Mouse (Mus musculus) mouse embryonic stem cell (cell line): Measurements from ENCODE around the gene Pamr1.

Experiments used
- in situ Hi-C, 2 experiments: fragments of 300-500 bp; cut with MboI; formaldehyde crosslinking; loops; 1 replicate in 1 of 2; 3 replicates in 1 of 2; pipeline ENCODE4 v1.14.3; 2019 to 2020; ENCODE audit warnings: low sequenced_read_pairs in 2 of 2, low pct_unique_long_range_greater_than_20kb in 1 of 2, mixed read lengths in 1 of 2; ENCODE audit not compliant: unreplicated experiment in 1 of 2

Pamr1 gene

DNA sequence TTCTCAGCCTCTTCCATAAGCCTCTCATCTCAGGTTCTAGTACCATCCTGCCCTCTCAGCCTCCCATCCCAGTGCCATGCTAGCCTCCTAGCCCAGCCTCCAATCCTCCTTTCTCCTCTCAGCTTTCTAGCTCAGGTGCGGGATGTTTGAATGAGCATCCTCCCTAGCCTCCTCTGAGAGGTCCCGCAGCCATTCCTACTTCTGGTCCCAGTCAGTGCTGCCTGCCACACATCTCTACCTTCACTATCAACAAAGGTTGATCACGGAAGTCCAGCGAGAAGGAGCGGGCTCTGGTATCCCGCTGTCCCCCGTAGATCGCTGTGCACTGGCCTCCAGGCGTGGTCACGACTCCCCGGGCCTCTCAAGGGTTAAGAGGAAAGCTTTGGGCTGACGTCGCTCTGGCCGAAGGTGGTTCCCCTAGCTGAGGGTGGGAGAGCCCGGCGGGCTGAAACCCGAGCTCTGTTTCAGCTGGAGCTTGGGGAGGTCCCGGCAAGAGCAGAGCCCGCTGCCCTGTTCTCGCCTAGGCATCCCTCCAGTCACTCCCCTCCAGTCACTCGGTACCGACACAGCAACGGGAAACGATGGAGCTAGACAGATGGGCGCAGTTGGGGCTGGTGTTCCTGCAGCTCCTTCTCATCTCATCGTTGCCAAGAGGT, at the start of gene Pamr1:
TSS of gene Pamr1 (plus strand) at position 402 of the 656 bp plus-strand sequence.
- in situ Hi-C loops = no loop called here

DNA sequence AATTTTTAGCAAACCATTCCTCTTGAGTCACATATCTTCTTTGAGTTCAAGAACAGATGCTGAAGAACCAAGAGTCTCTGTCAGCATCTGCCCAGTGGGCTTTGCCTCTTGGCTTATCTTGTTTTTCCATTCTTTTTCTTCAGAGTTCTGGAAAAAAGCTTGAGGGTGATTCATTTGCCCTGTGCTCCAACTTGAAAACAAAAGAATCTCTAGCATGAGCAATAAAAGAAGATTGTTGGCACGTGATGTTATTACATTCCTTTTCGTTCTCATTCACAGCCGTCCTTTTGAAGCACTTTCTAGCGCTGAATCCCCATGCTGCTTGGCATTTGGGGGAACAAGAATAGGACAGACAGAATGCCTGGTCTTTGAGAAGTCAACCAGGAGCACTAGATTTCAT, 42.2 kb upstream of the Pamr1 start:
- in situ Hi-C loops = no loop called here

DNA sequence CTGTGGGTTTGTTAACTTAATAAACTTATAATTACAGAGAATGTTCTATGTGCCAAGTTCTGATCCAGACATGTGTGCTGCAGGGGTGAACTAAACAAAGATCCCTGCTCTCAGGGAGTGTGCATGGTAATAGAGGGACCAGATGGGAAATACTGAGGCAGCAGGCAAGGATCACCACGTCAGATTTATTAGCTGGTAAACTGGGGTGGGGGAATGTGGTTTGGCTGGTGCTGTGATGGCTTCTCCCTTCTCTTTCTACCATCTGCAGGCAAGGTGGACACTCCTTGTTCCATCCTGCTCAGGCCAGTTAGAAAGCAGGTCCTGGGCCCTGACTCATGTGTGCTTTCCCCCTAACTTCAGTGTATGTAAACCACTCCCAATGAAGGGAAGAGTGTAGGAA, 41.7 kb upstream of the Pamr1 start:
- in situ Hi-C loops = no loop called here

DNA sequence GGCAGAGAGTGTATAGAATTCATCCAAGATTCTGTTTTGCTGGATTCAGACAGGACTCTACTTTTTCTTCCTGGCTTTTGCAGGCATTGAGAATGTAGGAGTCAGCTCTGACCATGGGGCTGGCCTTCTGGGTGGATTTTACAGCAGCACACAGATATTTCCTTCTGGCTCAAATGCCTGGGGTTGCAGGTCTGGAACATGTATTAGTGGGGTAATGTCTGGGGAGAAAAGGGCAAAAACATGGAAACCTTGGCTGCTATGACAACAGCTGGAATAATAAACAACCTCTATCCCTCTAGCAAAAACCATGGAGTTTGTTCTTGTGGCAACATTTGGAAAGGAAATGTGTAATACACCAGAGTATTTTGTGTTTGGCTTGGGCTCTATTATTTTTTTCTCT, 29.9 kb upstream of the Pamr1 start:
- in situ Hi-C loops = no loop called here

DNA sequence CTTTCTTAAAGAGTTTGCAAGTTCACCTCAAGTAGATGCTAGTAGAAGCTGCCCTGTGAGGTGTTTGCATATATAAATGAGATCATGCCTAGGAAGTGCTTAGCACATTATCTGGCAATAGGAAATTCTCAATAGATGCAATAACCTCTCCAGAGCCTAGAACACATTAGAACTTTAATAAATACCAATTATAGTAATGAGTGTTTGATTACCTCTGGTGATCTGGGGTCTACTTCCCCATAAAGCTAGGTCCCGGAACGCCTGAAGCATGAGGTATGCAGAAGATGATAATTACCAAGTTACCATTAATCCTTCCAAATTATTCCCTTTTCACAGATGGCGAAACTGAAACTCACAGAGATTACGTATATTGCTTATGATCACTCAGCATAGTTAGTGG, 22.2 kb upstream of the Pamr1 start:
- in situ Hi-C loops = no loop called here

DNA sequence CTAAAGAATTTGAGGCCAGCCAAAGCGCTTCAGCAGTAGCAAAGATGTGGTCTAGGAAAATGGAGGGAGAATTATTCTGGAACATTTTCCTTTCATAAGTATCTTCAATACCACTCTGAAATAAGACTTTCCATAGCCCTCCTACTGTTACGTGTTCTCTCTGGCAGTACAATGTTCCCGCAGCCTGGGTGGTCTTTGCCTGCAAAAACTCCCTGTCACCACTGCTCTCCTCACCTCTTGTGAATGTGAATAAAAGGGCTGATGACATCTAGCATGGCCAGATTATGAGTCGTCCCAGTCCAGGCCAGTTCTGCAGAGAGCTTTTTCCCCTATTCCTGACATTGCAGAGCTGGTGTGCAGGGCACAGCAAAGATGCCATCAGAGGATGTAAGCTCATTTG, 16.4 kb upstream of the Pamr1 start:
- in situ Hi-C loops = no loop called here

DNA sequence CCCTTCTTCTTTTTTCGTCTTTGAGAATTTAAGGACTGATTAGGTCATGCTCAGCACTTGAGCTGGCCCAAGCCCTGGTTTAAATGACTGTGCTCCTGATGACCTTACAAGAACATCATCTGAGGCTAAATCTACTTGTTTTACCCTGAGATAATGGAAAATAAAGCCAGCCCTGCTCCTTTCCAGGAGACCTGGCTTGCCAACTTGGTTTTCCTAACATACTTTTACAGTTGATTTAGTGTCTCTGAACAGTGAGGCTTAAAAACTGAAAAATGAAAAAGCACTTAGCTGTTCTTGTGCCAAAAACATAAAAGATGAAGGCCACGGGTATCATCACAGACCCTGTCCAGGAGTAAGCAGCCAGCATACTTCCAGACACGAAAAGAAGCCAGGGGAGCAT, 13.0 kb upstream of the Pamr1 start:
- in situ Hi-C loops = no loop called here

DNA sequence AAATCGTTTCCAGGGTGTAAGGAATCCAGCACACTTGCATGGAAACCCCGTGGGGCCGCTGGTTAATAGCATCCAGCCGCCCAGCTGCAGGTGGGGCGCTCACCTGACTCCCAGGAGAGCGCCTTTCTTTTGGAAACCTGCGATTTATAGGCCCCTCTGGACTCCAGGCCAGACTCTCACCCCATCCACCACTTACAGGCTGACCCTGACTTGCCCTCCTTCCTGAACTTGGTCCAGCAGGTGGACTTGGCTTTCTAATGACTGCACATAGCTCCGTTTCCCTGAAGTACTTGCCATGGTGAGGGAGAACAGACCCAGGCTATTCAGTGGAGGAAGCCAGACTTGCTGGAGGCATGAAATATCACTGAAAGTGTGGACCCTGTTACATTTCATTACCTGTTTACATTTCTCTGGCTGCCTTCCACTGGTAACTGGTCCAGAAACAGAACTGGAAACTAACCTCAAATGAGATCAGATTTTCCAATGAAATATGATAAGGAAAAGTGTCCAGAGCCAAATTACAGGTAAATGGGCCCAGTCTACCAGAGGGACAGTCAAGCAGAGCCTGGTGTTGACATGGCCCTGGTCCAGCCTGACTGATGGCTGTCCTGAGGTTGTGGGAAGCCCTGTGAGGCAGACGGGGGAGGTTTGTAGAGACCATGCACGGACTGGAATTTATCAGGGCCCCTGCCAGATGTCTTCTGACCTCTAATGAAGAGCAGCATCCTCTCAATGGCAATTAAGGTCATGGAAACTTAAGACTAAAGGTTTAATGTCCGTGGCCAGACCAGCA, 9.2 kb upstream of the Pamr1 start:
- in situ Hi-C loops = no loop called here

DNA sequence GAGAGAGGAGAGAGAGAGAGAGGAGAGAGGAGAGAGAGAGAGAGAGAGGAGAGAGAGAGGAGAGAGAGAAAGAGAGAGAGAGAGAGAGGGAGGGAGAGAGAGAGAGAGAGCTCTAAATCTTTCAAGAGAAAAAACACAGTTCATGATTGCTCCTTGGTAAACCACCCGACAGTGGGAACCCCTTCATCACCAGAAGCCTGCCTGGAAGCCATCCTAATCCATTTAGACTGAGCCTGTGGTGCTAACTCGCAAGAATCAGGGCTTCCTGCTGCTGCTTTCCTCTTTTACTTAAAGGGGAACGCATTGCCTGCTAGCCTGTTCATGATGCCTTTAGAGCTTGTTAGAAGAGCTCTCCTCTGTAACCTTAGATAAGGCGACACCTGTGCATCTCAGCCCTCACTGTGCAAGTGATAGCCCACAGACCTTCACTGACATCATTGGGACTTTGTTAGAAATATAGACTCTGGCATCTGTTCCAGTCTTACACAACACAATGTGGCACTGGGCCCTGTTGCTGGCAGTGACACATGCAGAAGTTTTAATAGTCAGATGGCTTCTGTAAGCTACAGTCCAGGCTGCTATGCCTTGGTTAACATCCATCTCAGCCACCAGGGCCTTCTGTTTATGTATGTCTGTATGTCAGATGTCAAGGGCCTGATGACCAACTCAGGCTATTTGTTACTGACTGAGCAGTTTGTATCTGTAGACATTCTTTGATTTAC, 8.2 kb upstream of the Pamr1 start:
- in situ Hi-C loops = no loop called here

DNA sequence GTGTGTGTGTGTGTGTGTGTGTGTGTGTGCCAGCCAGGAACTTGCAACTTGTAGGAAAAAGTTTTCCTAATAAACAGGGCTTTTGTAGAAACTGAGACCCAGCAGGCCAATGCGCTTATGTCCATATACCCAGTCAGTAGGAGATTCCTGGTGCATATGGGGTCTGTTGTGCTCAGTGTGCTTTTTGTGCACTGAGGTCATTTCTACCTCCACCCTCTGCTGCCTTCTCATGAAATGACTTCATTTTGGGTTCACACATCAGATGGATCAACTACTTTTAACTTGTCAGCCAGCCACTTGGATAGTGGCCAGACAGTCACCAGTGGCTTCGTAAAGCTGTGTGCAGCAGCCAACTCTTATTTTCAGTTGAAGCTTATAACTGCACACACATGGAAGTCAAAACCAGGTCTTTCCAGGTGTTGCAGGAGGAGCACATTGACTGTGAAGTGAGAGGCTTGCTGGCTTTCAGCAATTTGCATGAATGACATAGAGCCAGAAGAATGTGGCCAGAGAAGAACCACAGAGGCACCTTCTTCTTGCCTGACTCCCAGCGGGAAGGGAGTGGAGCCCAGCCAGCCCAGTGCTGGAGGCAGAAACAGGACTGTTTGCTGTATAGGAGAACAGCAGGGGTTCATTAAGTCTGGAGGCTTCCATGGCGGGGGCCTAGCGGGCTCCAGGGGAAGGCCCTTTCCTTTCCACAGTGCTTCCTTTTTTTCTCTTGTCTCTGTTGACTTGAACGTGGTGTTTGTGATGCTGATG, 5.7 kb upstream of the Pamr1 start:
- in situ Hi-C loops = no loop called here

DNA sequence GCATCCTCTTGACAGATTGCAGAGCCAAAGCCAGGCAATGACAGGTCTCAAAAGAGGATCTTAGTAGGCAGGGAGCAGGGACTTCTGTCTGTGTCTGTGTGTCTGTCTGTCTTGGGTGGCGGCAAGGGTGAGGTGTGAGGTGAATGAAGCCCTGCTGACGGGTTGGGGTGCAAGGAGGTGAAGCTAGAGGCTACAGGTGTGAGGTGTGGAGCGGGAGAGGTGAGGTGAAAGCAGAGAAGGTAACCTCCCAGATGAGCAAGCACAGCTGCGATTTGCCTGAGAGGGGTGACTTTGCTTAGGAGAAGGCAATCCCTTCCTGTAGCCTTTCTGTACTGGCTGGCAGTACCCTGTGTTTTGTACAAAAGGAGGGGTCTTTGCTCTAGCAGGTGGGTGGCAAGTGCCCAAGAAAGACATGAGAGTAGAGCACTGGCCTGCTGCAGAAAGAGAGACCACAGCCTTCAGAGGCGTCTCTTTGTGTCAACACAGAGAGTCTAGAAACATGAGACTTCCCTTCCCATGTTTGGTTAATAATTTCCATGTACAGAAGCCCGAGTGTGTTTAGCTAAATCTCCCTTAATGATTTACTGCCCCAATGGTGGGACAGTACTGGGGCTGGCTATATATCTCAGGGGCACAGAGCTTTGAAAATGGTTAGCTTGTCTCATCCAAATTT, 1.2 kb downstream of the Pamr1 start:
- in situ Hi-C loops = no loop called here

DNA sequence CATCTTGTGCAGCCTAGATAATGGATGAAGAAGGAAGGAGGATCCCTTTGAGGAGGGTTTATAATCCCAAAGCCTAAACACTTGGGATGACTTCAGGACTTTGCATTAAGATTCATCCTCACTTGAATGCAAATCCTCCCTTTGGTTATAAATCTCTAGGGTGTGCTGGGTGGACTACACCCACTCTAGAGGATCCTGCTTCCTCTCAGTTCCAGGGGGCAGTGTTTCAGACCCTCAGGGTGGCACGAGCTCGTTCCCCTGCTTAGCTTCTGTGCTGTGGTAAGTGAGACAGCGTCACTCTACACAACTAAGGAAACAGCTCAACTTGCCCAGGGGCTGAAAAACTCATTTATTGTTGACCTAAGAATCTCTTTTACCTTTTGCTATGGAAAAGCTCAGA, 1.8 kb downstream of the Pamr1 start:
- in situ Hi-C loops = no loop called here

DNA sequence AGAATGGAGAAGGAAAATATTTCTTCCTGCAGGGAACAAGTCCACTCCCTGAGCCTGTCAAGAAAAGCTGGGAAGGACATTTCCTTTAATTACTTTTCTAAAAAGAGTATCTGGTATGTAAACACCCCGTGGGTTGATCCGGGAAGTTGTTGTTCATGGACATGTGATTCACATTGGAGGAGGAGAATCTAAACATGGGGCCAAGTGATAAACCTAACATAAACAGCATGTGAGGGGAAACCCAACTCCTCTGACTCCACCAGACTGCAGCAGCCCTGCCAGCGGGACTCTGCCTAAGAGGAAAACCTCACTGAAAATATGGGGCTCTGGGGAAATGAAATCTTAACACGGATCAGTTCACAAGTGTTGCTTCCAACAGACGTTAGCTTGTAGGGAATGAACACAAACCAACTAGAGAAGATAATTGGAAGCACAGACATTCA, 2.3 kb downstream of the Pamr1 start:
- in situ Hi-C loops = no loop called here

DNA sequence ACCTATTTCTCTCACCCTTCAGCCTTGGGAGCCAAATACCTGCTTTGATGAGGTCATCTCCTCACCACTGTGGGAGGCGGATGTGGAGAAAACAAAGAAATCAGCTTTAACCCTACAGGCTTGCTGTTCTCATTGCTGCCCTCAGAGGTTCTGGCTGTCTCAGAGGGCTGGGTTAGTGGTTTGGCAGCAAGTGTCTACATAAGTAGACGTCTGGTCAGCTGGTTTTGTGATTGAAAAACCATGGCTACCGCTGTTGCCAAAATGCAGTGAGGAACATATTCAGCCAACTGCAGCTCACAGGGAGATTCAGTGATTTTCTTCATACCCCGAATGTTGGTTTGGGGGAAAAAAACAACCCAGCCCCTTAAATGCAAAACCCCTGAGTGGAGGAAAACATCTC, 7.3 kb downstream of the Pamr1 start:
- in situ Hi-C loops = no loop called here

DNA sequence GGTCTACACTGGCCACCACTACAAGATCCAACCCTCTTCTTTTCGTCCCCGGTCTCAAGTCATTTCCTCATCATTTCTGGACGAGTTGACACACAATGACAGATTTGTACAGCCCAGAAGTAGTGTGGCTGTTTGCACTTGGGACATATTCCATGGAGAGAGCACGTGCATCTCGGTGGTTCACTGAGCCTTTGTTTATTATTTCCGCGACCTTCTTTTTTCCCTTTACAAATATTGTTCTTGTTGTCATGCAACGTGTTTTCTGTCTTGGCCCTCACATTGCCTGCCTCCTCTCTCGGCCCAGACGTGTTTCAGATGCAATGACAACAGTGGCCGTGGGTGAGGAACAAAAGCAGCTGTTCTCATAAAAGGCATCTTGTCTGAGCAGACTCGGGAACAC, 9.2 kb downstream of the Pamr1 start:
- in situ Hi-C loops = no loop called here

DNA sequence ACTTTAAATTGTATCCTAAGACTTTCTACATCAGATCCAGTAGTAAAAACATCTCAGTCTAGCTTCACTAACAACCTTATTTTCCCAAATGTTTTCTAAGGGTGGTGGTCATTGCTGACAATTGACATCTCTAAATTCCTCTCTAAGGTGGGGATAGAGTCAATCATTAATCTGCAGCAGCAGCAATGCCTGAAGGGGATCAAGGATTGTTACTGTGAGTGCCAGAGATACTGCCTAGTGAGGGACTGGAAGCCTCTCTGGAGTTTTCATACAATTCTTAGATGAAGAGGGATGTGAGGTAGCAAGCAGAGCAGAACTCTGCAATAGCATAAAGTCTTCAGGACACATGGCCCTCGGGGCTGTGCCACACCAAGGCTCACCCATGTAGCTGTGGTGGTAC, 14.0 kb downstream of the Pamr1 start:
- in situ Hi-C loops = no loop called here

DNA sequence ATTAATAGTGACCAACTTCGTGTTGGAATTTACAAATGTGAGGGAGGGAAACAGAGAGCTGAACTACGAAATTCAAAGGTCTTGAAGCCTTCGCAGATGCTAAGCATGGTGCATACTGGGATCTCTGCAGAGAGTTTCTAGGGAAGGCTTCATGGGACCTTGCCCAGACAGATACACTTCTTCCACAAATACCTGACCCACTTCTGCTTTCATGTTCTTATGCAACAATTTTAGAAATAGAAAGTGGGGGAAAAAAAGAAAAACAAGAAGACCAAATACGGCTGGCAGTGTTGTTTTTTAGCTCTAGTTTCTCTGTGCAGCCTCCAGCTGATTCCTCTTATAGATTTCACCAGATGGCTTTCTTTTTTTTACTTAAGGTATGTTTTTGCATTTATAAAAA, 29.4 kb downstream of the Pamr1 start:
- in situ Hi-C loops = no loop called here

DNA sequence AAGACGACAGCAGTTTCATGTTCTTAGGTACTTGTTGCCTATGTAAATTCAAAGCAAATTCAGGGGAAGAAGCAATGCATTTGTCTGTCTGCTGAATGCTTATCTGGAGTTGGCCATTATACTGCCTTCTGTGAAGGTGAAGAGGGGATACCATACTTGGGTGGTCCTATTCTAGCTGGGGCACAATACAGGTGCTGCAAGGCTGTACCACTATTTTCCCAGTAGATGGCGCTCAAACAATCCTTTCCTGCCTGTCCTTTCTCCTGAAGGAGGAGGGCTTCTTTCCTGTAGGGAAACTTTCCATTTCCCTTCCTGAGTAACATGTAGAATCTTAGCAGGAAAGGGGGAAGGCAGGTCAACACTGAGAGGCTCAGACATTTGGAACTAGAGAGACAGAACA, 40.2 kb downstream of the Pamr1 start:
- in situ Hi-C loops = no loop called here
